Mouse (Mus musculus) WW6 (cell line): Measurements from ENCODE around the gene Dpm1.

Experiments used
- DNase-seq: peaks from one replicate; pipeline ENCODE4 v3.0.0-alpha.2; 2013; ENCODE audit warnings: low read depth, low spot score

Dpm1 gene

GRCm38 (mm10) chr2:168229116-168230025 is 1.0 kb downstream of the Dpm1 start:
- DNase-seq: no peak

DNA sequence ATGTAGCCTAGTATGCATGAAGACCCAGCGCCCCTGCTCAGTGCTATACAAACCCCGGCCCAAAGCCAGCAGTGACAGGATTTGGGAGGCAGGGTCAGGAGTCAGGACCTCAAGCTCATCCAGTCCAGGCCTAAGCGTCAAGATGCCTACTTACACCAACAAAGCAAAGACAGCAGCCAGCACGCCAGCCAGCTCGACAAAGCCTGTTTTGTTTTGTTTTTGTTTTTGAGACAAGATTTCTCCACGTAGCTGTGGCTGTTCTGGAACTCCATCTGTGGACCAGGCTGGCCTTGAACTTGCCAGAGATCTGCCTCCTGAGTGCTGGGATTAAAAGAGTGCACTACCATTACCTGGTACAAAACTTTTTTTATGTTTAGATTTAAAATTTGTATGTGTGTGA is 7.1 kb downstream of the Dpm1 start:
- no peak for DNase-seq

GRCm38 (mm10) chr2:168213788-168214397 is 16.5 kb downstream of the Dpm1 start:
- DNase-seq: peak; percentile 61

DNA sequence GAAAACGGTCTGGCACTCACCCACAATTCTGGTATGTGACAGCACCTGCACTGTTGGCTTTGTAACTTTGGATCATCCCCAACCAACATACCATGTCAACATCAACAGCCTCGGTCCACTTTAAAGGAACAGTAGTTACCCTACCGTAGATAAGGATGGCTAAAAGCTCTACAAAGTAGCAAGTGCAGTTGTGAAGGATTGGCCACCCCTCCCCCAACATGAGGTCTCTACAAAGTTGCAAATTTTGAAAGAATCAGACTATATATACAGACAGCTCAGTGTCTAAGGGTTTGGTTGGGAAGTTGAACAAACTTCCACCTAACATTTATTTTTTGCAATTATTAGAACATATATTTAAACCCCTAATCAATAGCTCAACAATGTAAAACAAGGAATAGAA is 22.5 kb downstream of the Dpm1 start:
- DNase-seq: no peak

DNA sequence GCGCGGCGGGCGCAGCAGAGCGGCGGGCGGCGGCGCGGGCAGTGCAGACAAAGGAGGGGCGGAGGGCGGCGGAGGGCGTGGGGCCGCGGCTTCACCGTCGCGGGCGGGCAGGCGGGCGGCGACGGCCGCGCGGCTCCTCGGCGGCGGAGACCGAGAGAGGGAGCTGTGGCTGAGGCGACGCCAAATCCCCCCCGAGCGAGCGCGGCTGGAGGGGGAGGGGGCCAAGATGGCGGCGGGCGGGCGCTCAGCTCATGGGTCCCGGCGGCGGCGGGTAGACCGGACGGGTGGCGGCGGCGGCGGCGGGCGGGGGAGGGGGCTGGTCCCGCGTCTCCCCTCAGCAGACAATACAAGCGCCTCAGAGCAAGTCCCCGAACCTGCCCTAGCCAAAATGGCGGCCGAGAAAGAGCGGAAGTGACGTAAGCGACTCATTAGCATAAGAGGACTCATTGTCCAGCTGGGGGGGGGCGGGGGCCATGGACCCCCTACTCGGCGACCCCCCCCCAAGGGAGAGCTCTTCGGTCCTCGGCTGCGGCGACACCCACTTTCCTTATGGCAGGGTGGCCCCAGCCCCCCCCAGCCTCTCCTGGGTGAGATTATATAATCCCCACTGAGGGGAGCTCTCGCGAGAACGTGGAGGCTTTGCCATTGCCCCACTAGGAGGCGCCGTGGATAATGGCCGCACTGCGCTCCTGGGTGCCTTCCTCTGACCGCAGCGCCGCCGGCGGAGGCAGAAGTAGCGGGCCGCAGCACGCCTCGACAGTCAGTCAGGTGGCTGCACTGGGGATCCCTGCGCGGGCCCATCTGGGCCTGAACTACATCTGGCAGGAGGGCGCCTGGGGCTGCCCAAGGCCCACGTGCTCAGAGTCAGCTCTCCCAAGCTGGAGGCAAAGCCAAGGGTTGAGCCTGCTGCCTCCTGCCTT is 23.4 kb downstream of the Dpm1 start, which contains the start of gene Adnp:
TSS of gene Adnp (minus strand) at position 388 of the 920 bp plus-strand sequence.
- DNase-seq: peak; percentile 95

DNA sequence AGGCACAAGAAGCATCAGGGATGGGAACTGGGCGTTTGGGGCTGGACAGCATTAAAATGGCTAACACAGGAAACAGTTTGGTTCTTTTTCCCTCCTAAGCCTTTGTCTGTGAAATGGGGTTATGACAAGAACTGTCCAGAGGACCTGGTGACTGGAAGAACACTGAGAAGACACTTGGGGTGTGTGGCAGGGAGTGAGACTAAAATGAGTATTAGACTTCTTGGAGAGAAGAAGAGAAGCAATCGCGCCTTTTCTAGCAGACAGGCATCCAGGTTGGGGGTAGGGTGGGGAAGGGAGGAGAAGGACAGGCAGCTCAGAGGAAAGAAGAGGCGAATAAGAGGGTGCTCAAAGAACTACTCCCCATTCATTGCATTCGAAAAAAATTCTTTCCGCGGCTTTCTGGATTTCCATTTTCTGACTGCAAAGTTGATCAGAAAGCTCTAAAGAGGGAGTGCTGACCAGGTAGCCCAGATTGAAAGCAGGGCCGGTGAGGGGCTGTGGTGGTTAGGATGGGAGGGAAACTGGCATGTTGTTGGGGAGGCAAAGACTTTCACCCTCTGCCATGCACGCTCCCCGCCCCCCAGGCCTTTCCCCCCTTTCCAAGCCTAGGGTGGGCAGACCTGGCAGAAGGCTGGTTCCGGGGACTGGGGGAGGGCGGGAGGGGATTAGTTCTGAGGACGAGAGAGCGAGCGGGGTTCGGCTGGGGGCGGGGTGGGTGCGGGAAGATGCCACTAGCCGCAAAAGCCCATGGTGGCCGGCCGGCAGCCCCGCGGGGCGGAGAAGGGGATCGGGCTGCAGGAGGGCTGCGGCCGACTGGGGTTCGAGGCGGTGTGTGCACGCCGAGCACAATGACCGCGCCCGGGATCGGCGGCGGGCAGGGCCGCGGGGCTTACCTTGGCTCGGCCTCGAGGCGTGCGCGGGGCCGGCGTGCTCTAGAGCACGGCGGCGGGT is 24.4 kb downstream of the Dpm1 start:
- DNase-seq: no peak

DNA sequence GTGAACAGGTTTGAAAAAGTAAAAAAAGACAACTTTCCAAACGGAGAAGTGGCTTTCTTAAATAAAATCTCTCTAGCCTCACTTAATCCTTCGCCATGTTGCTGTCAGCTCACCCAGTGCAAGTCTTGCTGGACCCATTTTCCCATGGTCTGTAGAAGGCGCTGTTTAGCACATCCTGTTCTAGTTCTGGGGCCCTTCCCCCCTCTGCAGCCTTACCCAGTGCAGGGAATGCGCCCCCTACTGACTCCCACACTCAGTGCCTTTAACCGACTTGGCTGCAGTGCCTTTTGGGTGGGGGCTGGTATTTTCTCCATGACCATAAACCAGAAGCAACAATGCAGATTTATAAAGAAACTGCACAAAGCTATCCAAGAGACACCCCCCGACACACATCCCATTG is 25.1 kb downstream of the Dpm1 start:
- peak; percentile 87 for DNase-seq

- DNase-seq: no peak
These were observed 25.9 kb downstream of the Dpm1 start for GRCm38 (mm10) chr2:168204476-168204999.

GRCm38 (mm10) chr2:168200014-168200691 is 30.2 kb downstream of the Dpm1 start:
- DNase-seq: no peak

- DNase-seq: no peak
These were observed 30.9 kb downstream of the Dpm1 start for GRCm38 (mm10) chr2:168199476-168199875.

DNA sequence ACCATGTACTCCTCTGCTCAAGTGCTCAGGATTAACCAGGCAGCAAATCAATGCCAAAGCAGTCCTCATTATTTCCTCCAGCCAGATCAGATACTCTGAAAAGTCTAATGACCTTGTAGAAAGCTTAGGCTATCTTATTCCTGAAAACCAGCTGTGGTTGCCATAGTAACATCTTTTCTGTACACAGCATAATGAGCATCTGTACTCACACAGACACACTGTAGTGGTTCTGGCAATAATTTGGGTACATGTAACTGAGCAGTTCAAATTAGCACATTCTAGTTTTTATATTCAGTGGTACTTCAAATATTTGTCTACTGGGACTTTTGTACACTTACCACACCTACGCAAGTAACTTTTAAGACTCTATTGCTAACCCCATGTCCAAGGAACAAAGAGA is 32.0 kb downstream of the Dpm1 start:
- no peak for DNase-seq

DNA sequence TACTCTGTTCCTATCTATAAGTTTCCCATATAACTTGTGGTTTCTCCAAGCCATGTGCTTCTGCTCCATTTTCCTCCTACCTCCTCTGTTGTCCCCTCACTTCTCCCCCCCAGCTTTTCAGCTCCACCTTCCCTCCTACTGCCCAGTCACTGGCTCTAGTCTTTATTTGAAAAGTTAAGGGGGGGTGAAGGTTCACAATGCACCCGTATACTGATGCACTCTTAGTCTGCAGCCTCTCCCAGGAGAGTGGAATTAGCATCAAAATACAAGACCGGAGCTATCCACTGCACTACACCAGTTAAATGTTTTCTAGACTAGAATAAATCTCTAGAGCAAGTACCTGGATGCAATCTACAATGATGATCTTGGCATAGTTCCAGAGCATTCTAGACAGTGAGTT is 34.7 kb downstream of the Dpm1 start:
- DNase-seq: no peak

DNA sequence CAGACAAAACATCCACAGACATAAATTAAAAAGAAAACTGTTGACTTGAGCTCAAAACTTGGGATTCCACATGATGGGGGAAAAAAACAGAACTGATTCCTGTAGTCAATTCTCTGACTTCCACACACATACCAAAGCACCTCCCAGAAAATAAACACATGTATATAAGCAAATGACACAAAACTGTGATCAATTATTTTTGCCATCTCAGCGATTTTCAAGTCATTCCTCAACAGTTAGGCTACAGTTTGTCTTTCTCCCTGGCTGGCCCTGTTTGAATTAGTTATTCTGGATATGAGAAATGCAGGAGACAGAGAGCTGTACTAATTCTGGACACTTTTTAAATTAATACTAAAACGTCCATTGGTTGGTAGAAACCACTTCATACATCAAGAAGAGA is 36.7 kb downstream of the Dpm1 start:
- DNase-seq: no peak

GRCm38 (mm10) chr2:168191856-168192255 is 38.5 kb downstream of the Dpm1 start:
- DNase-seq: no peak

DNA sequence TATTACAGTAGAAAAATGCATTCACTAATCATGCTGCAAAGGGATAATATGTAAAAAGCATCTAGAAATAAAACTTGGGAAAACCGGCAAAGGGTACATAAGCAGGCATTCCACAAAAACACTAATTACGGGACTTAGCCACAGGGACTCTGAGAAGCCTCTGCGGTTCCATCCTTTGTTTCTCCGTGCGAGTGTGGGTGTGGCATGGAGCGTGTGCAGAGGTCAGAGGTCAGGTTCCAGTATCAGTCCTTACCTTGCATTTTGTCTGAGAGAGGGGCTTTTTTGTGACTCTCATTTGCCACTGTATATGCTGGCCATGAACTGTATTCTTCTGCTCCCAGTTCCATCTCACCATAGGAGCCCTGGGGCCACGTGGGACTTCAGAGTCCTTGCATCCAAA is 54.4 kb downstream of the Dpm1 start:
- no peak for DNase-seq

DNA sequence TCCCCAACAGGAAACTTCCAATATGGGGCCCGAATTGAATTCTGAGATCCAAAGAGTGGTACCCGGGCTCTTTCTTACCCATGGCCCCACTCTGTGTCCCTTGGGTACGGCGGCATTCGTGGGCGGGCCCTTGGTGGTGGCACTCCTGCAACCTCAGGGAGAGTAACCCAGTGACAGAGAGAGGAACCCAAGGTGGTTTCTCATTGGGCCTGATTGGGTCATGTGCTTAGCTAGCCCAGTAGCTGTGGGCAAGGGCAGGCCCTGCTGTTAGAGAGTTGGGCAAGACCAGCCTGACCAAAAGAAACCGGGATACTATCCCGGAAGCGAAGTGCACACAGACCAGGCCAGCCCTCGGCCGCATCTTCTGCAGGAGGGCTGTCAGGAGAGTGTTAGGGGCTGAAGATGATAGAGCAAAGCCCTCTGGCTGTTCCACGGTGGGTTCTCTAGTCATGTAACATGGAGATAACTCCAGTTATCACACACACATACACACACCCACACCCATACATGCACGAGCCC is 60.2 kb downstream of the Dpm1 start:
- no peak for DNase-seq

- no peak for DNase-seq
These were observed 60.6 kb downstream of the Dpm1 start for GRCm38 (mm10) chr2:168169800-168170113.

DNA sequence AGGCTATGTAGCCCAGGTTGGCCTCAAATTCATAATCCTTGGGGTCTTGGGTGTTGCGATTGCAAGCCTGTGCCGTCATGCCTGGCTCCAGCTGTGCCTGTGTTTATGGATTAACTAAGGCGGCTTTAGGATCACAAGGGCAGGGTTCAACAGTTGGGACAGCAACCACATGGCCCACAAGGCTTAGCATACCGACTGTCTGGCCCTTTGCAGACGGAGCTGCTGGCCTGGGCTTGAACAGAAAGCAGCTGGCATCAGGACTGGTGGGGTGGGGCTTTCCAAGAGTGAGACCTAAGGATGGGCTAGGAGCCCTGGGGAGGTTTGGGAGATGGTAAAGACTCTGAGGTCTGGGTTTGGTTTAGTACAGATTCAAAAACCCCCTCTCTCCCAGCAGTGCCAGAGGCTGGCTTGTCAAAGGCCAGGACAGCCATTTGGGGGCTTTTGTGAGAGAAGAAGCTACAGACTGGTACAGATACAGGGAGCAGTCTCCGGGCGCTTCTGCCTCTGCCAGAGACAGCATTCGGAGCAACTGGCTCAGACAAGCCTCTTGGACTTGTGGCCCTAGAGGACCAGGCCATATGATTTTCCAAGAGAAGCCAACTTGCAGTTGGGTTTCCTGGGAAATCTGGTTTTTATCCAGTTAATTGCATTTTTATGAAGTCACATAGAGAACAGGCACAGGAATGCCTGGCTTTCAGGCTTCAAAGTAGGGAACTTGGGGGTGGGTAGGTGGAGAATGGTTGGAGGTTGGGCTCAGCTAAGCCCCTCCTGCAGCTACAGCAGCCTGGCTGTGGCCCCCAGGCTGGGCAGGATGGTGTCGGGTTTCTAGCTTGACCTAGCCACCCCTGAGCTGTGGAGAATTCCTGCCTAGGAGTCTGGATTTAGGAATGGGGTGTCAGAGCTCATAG is 61.2 kb downstream of the Dpm1 start:
- no peak for DNase-seq

DNA sequence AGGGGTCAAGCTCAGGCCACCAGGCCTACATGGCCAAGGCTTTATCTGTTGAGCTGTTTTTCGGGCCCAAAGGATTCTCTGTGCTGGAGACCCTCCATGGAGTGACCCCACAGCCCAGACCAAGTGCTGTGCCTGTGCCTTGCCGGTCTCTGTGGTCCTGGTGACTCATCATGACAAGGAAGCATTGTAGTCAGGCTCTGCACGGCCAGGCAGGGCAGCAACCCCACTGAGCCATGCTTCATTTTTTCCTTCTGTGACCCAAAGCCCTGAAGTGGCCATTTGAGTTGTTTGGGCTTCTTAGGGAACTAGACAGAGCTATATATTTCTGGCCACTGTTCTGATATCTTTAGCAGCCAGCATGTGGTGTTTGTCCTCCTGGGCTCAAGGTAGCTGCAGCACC is 62.6 kb downstream of the Dpm1 start:
- DNase-seq: no peak
